Mouse (Mus musculus) leukemia stem cell, adult 10-12 weeks (primary cell): Measurements from ENCODE around the gene Zfp873. TPM values are rescaled to one million over a fixed set of nuclear protein-coding genes. Genes with fewer than 3 reads are reported as not detected.

ENCODE experiments used
- polyA plus RNA-seq: library from polyadenylated mRNA; stranded (reverse); fragments of >175 nt; gene quantifications from 2 replicates; pipeline ENCODE4 v1.2.3, GENCODE M21; 2012; ENCODE audit warnings: low replicate concordance

The Zfp873 gene
- polyA plus RNA-seq, result 0.24 and 0.38 TPM in 2 replicates

DNA sequence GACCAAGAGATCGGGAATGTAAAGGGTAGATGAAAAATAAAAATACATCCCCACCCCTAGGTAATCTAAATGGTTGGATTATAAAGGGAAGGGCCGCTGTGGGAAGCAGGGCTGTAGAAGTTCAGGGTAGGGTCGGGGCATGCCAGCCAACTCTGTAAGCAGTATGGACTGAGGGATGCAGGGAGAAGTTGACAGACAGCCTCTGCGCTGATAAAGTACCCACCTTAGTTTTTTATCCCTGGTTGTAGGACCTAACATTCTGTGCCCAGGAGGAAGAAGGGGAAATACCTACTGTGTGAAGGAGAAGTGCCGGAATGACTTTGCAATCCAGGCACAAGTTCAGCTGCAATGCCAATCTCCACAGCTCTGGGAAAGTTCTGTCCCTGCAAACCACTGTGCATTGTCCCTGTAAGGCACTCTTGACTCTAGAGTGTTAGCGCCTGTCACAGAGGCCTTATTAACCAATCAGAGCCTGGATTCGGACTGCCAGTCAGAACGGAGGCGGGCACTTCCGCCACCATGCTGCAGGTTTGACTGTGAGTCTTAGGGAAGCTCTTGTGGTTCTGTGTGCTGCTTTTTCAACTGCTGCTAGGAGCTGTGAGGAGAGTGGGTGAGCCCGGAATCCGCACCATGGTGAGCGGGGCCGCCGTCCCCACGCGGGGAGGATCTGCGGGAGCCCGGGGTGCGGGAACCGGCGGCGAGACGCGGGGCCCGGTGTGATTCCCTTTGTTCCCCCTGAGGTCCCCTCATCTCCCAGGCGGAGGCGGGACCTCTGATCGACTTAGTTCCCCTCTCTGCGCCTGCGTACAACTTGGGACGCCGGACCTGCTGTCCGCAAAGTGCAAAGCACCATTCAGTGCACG, at the start of gene Zfp873:
Gene Zfp873, plus strand, starts transcription at position 527 of the 863 bp plus-strand sequence.

DNA sequence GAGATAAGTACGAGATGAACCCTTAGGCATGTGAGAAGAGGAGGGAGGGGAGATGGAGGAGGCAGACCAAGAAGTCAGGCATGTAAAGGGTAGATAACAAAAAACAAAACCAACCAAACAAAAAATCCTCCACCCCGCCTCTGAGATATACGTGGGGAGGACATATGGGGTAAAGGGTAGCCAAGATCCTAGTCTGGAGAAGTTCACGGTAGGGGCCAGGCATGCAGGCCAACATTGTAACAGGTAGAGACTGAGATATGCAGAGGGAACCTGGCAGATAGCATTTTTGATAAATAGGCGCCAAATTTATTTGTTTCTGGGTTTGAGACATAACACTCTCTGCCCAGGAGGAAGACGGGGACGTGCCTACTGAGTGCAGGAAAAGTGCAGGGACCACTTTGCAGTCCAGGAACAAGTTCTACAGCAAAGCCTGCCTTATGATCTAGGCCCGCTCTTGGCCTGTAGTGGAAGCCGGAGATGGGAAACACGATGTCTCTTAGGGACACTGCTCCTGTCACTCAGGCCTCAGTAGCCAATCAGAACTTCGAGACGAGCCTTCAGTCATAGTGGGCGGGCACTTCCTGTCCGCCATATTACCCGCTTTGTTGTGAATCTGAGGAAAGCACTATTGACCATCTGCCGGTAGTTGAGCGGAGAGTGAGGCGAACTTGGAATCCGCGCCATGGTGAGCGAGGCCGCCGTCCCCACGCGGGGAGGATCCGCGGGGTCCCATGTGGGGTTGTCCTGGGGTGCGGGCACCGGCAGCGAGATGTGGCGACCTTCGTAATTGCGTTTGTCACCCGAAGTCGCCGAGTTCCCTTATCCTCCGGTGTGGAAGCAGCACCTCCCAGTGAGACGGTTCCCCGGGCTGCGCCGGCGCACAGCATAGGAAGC, 35.1 kb downstream of the Zfp873 start, which contains the start of gene BC024063:
Gene BC024063, plus strand, starts transcription at position 626 of the 894 bp plus-strand sequence.

Other genes starting within 250 kb of the Zfp873 start
- gene Gm4767, start 235.9 kb upstream of the Zfp873 start, polyA plus RNA-seq, result 0.09 TPM in 1 of 2 replicates, not detected in the other
- not detected in 2 replicates for gene Gm32687, start 184.2 kb upstream of the Zfp873 start, polyA plus RNA-seq
- 0.15 TPM in 1 of 2 replicates, not detected in the other for gene Zfp781, start 117.6 kb upstream of the Zfp873 start, polyA plus RNA-seq
- not detected in 2 replicates for gene BC024063, start 35.2 kb downstream of the Zfp873 start, polyA plus RNA-seq
- 0.13 TPM in 1 of 2 replicates, not detected in the other for gene AU041133, start 79.9 kb downstream of the Zfp873 start, polyA plus RNA-seq
- not detected in 2 replicates for gene Zfp938, start 193.2 kb downstream of the Zfp873 start, polyA plus RNA-seq